Mouse (Mus musculus): Measurements from ENCODE around the gene Amacr.
"Not testable (repeated sequence)": the region's sequence is repeated elsewhere in the genome, so short reads cannot be mapped to it uniquely, and the experiment has no call there.

Amacr gene

DNA sequence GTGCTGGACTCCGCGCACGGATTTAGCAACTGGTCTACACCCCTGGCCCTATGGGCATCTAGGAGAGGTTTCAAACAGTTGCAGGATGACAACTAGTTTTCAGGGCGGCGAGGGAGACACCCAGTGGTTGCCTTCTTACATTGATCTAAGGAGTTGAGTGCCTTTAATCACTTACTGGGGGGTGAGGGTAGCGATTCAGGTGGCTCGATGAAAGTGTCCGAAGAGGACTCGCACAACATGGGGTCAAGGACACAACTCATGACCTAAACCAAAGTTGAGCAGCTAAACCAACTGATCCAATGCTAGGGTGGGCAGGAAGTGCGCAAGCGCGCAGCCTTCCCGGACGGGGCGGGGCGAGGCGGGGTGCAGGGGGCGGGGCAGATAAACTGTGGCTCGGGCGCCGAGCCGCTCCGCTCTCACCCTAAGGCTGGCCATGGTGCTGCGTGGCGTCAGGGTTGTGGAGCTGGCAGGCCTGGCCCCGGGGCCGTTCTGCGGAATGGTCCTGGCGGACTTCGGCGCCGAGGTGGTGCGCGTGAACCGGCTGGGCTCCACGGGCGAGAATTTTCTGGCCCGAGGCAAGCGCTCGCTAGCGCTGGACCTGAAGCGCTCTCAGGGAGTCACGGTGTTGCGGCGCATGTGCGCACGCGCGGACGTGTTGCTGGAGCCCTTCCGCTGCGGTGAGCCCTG lies at the start of gene Amacr:
Gene Amacr, plus strand, starts transcription at position 380 of the 687 bp plus-strand sequence.
- peak; percentile 69 to 84 for DNase-seq (ENCODE audit: low spot score in 2 of 2)

DNA sequence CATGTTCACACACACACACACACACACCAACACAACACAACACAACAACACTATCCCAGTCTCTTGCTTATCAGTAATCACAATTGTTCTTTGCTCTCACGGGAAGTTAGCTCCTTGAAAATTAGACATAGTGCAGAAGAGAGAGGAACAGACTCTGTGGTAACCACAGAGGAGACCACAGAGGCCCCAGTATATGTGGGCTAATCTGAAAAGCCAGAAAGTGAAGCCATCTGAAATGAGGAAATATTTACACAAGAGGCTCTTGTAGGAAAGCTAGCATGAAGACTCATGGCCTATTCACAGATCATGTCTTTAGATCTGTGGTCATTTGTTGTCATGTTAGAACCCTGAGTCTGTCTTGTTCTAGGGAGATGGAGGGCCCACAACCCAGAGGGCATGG lies 47.6 kb upstream of the Amacr start:
- no peak for DNase-seq (ENCODE audit: low spot score in 2 of 2)

DNA sequence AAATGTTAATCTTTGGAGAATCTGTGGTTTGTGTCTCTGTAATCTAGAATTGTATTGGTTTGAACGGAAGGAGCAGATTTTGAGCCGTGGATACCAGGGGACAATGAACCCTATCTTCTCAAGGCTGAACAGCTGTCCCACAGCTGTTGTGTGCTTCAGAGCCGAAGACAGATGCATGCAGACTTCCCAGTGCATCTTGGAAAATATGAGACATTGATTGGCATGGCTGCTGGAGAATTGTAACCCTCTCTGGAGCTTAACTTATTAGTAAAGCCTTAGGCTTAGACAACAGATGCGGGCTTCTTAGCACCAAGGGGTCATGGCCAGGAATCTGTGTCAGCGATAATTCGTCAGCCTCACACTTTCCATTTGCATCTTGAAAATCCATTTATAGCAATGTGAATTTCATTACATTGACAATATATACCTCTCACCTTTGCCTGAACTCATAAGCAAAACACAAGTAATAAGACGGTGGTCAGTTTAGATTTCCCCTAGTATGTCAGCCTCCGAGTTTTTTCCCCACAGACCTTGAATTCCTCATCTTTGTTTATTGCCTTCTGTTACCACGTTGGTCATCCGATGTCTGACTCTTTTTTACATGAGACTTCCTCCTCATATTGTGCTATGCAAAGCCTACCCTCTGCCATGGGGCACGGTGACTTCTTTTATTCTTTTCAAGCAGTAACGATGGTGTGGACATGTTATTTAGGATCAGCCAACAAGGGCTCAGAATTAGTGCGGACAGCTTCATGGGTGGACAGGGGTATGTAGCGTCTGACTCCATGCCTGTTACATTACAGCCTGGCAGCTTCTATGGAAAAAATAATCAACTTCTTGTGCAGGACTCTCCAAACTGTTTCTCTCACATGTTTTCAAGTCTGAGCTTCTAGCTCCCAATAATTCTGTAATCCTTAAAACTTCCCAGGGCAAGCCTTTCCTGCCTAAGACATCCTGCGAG lies 41.1 kb upstream of the Amacr start:
- no peak for DNase-seq (ENCODE audit: low spot score in 2 of 2)

DNA sequence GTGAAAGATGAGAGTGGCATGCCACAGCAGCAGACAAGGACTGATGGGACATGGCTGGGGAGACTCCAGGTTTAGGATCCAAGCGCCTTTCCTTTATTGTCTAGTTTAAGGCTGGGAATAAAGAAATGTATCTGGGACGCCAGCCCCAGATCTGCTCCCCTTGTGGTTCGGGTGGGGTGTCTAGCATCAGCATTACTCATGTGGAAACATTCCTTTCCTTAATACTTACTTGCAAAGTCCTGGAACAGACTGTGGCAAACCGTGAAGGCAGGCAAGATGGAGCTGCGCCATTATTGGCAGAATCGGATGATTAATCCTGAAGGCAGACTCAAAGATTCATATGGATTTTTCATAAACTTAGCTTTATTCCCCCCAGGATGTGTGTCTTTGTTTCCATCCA lies 39.7 kb upstream of the Amacr start:
- DNase-seq (ENCODE audit: low spot score in 2 of 2) = no peak

DNA sequence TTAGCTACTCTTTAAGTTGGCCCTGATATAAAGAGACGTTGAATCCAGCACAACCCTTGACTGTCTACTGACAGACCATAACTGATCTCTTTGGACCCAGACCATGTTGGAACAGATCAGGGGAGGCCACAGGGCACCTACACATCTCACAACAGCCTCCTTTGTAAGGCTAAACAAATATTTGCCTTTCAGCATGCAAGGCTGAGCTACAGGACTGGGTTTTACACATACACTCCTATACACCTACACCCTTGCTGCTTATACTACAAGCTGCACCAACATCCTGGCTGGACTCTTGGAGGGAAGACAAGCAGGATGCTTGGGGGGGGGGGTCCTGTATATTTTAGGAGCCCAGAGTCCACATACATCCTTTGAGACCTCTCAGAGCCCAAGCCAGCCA lies 33.7 kb upstream of the Amacr start:
- DNase-seq (ENCODE audit: low spot score in 2 of 2) = no peak

DNA sequence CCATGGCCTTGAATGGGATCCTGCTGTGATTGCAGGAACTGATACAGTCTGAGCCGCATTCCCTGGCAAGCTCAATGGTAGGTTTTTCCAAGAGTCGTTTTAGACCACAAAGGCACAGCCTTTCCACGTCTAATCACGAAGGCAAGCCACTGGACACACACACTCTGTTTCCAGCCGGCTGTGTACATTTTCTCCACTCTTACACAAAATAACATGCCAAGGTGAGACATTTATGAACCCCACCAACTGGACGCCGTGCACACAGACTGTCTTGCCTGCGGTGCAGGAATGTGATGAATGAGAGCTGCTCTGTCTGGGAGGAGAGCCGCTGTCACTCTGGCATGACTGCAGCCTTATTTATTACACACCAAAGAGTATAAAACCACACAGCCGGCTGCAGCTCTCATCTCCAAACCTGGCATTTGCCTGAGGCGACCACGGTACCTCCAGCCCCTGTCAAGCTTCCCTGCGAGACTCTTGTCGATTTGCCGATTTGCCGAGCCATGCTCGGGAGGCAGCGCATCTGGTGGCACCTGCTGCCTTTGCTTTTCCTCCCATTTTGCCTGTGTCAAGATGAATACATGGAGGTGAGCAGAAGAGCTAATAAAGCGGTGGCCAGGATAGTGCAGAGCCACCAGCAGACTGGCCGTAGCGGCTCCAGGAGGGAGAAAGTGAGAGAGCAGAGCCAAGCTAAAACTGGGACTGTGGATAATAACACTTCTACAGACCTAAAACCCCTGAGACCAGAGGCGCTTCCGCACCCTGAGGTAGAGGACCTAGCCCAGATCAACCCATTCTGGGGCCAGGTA lies 29.4 kb upstream of the Amacr start, which contains the start of gene C1qtnf3:
Gene C1qtnf3, plus strand, starts transcription at position 382 of the 809 bp plus-strand sequence.
- peak in 1 of 2 experiments; percentile 3 for DNase-seq (ENCODE audit: low spot score in 2 of 2)

DNA sequence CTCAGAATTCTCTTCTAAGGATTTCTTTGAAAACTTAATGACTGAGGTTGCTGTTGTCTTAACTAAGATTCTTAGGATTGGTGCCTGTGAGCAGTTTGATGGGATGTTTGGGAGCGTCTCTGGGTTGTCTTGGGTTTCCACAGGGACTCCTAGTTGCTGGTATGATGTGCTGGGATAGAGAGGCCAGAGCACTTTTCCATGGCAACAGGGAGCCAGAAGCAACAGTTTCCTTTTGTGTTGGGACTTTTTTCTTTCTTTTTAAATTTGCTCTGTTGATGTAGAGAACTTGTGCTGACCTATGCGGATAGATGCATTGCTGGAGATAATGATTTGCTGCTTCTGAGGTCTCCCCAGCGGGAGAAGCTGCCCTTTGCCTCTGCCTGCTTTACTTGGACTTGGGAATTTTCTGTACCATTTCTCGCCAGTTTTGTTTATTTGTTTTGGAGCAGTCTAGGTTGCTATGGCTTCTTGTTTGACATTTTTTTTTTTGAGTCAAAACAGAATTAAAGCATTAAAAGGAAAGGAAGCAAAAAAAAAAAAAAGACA lies 28.7 kb upstream of the Amacr start:
- DNase-seq (ENCODE audit: low spot score in 2 of 2) = no peak

DNA sequence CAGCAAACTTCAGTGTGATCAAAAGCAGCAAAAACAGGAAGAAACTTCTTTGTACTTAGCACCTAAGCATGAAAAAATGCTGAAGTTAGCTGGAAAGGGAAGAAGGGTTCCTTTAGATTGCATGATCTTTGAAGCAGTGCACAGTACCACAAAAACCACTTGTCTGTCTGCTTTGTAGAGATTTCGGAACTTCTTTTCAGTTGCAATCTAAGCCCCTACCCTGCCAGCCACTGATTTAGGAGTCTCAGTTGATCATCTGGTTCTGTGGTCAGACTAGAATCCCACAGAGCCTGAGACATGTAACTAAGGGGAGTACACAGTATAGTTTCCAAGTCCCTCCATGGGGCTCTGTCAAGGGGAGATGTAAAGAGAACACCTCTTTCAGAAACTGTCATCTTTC lies 28.1 kb upstream of the Amacr start:
- DNase-seq (ENCODE audit: low spot score in 2 of 2) = no peak

DNA sequence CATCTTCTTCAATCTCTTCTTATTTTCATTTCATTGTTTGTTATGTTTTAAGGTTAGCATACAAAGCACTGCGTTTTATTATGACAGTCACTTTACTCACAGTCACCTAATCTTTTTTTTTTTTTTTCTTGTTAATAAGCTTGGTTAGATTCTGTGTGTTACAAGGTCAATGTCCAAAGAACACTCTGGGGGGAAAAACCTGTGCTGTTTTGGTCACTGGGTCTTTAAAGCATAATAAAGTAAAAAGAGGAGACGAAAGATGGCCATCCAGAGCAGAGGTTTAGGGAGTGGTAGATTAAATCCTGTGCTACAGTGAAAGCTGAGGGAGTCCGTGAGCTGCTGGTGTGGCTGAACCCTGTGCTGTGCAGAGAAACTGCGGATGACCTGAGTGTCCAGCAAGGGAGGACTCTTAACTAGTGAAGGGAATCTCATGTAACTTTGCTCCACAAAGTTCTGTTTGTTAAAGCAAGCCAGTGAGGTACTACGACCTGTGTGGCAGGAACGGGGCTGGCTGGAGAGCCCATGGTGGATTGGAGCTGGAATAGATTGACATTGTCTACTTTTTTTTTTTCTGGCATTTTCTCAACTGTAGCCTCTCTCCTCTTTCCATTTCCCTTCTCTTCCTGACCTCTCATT lies 27.1 kb upstream of the Amacr start:
- no peak for DNase-seq (ENCODE audit: low spot score in 2 of 2)

DNA sequence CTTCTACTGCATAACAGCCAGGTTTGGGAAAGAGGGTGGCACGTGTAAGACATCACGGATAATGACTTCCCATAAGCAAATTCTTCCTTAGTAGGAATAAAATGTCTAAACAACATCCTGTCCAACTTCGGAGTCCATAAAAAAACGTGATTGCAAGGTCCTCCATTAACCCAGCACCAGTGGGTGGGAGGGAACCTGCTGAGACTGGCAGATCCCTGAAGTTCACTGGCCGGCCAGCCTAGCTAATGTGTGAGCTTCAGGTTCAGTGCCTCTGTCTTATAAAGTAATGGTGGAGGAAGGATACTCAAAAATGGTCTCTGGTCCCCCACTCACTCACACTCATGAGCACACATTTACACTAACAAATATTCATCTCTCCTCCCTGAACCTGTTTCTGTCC lies 26.4 kb upstream of the Amacr start:
- DNase-seq (ENCODE audit: low spot score in 2 of 2) = no peak

DNA sequence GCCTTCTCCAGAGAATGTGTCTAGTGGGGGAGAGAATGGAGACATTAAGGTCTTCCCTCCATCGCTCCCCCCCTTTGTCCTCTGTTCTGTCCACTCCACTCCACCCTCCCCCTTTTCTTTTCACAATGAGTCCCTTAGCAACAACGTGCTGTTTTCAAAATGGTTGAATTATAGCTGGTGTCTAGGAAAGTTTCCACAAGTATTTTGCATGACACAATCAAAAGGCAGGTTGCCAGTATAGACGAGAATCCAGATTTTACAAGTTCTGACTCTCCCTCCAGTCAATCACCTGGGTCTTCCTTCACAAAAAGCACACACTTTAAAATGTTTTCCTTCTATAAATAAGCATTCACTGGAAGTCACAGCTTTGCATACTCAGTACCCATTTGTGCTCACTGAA lies 24.9 kb upstream of the Amacr start:
- DNase-seq (ENCODE audit: low spot score in 2 of 2) = no peak

DNA sequence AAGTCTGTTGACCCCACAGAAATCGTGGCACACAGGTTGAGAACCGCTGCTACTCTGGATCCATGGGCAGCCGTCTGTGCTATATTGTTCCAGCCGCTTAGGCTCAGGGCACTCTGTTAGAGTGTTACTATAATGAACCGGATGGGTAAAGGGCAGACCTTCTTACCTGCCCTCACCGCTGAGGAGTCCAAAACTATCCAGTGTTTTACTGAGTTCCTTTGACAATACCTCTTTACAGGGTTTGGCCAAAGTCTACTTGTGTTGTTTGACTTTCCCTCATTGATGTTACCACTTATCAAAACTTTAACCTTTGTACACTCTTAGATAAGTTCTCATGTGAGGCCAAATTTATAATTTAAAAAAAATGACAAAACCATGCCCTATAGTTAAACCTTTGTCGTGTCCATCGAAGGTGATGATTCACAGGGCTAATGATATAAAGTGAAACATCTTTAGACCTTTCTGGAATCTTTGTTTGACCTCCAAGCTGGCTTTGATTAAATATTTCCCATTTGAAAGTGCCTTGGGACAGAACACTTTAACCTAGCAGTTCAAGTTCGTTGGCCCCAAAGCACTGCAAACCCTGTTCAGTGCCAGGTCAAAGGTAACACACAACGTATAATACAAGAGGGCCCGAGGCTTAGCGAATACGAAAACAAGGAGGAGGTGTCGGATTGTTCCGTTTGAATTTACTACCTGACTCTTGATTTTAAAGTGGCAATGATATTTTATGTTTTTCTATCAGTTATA lies 22.1 kb upstream of the Amacr start:
- no peak for DNase-seq (ENCODE audit: low spot score in 2 of 2)

DNA sequence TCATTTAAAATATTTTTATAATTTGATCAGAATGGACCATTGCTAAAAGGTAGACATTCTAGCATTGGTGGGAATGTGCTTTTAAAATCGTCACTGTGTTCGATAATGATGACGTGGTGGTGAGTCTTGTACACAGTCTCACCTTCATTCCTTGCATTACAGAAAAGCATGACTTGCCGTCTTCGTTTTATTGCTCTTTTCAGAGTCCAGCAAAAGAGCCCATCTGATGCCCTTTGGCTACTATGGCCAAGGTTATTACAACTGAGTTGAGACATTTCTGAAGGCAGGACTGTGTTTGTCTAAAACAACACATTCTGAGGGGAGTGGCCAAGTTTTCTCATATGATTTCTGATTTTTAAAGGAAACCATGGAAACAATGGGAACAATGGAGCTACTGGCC lies 21.3 kb upstream of the Amacr start:
- DNase-seq (ENCODE audit: low spot score in 2 of 2) = no peak

DNA sequence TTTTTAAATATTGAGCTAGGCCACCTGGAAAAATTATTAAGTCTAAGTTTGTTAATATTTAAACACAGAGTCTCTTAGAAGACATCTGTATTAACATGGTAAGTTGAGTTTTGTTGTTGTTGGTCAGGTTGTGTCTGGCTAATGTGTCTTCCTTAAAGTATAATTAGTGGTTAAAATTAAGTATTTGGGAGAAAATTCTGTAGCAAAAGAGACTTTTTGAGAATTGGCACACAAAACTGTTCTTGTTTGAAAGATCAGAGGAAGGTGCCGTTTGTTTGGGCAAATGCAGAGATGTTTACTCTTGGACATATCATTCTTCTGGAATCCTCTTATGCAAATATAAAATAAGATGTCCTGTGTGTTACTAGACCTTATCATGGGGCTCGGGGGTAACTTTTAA lies 19.0 kb upstream of the Amacr start:
- no peak for DNase-seq (ENCODE audit: low spot score in 2 of 2)

DNA sequence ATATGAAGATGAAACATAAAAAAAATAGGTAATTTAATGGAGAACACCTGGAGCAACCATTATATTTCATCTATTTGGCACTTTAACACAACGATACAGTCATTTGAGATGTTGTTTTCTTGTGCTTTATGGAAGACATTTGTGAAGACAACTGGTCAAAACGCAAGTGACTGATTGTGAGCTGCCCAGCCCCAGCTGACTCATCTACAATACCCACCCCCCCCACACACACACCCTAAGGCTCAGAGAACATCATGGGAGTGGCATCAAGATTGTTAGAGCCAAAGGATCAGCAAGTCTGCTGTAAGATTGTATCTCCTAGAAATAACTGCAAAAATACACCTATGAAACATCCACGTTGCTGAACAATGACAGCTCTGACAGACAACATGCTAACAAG lies 12.1 kb upstream of the Amacr start:
- no peak for DNase-seq (ENCODE audit: low spot score in 2 of 2)

DNA sequence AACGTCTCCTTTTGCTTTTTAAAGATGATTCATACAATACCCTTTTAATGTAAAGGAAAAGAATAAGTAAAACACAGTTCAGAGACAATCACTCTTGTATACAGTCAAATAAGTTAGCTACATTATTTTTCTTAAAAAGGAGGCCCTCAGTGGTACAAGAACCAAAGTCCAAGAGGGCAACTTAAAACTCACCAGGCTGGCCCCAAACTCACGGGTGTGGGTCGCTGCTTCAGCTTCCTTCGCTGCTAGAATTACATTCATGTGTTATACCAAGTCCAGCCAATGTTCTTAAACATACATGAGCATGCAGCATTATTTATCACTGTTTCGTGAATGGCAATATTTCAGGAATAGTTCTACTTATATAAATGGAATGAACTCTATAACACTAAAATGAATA lies 10.8 kb upstream of the Amacr start:
- no peak for DNase-seq (ENCODE audit: low spot score in 2 of 2)

DNA sequence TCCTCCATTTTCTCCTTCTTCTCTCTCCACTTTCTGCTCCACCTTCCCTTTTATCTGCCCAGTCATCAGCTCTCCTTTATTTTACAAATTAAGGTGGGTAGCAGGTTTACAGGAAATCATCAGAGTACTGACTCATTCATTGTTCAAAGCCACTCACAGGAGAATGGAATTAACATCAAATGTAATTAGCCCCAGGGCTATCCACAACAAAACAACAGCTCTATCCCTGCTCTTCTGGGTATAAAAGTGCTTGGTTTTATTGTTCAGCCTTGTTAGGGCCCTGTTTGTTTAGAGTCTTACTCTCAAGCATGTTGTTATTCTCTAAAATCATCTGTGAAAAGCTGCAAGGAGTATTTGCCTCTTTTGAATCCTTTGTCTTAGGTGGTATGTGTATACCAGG lies 4.4 kb upstream of the Amacr start:
- no peak for DNase-seq (ENCODE audit: low spot score in 2 of 2)

DNA sequence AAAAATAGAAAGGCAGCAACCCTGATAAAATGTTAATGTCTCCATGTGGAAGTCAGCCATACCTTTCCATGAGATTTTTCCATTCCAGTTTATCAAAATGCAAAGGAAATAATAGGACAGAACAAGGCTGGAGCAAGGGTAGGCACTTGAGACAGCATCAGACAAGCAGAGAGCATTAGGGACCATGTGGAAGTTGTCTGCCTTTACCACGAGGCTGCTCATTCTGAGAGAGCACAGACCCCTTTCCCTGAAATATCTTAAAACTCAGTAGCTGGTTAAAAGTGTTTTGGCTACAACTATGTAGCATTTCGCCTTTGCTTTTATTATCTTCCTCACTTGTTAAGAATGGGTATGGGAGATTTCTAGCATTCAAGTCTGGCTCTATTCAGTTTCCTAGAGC lies 844 bp upstream of the Amacr start:
- DNase-seq (ENCODE audit: low spot score in 2 of 2) = no peak

DNA sequence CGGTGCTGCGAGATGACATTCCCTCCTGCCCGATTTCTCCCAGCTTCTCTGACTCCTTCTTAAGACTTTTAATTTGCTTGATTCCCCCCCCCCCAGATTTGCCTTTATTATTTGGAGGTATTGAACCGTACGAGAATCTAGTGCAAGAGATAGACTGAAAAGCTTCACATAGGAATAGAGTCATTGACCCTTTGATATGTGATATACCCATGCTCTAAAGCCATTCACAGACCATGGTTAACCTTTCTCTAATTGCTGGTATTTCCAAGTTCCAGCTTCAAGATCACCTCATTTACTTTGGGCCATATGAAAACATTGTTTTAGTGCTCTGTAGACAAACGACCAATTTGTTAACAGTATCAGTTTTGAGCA lies 494 bp downstream of the Amacr start:
- no peak for DNase-seq (ENCODE audit: low spot score in 2 of 2)

DNA sequence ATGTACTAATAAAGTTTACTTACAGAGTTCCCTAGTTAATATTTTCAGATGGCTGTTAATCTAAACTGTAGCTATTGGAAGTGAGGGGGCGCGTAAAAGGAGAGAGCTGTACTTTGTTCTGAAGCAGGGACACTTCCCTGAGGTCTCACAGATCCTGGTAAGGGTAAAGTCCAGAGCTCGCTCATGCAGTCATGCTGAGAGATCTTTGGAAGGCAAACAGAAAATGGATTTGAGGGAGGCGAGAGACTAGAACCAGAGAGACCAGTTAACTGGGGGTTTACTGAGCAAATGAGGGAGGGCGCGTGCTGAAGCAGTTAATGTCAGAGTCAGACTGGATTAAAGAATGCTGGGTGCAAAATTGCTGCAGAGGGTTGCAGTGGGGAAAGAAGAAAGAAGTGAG lies 4.2 kb downstream of the Amacr start:
- DNase-seq (ENCODE audit: low spot score in 2 of 2) = no peak

DNA sequence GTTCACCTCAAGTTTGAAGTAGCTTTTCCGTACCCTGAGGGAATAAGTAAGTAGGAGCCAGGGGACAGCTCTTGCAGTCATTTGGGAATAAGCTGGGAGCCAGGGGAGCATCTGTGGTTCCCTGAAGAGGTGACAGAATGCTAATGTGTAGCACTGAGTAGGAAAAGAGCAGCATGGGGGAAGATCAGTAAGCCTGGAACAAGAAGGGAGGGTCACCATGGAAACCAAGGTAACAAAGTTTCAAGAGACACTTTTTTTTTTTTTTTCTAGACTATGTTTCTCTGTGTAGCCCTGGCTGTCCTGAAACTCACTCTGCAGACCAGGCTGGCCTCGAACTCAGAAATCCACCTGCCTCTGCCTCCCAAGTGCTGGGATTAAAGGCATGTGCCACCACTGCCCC lies 4.9 kb downstream of the Amacr start:
- not testable (repeated sequence) for DNase-seq (ENCODE audit: low spot score in 2 of 2)
